Mouse (Mus musculus): ENCODE results near the gene Ifi207. TPM values are rescaled to one million over a fixed set of nuclear protein-coding genes. Genes with fewer than 3 reads are reported as not detected.
"Not testable (repeated sequence)": the region's sequence is repeated elsewhere in the genome, so short reads cannot be mapped to it uniquely, and the experiment has no call there.

Gene Ifi207
- 10 to 100 TPM in 1 of 2 experiments, 1 to 10 TPM in 1; 8.2 to 11.6 TPM for total RNA-seq (2021)
- long read RNA-seq, experiment 1, partial matches to known transcripts: 1 of 4 reads
- long read RNA-seq, experiment 1, other reads (novel, unspliced or antisense): 1 of 4 reads
- long read RNA-seq, experiment 2: 0 reads

- DNase-seq: peak; percentile 76 to 88
Observed at GRCm38 (mm10) chr1:173741656-173742055, at the start of gene Ifi207. Gene Ifi207, minus strand, starts transcription at chr1:173741747.

GRCm38 (mm10) chr1:173773457-173773856 lies 31.9 kb upstream of the Ifi207 start:
- DNase-seq: not testable (repeated sequence)

GRCm38 (mm10) chr1:173766848-173767617 lies 25.5 kb upstream of the Ifi207 start, which contains the start of gene Ifi204:
Gene Ifi204, minus strand, starts transcription at chr1:173766943.
- DNase-seq: peak; percentile 76 to 91

GRCm38 (mm10) chr1:173760032-173760431 lies 18.5 kb upstream of the Ifi207 start:
- not testable (repeated sequence) for DNase-seq

GRCm38 (mm10) chr1:173742262-173742661 lies 715 bp upstream of the Ifi207 start:
- peak in 1 of 2 experiments; percentile 53 for DNase-seq

- peak in 1 of 2 experiments; percentile 23 for DNase-seq
Observed at GRCm38 (mm10) chr1:173740537-173740936, 1.0 kb downstream of the Ifi207 start.

- DNase-seq: peak in 1 of 2 experiments; percentile 20
Observed at GRCm38 (mm10) chr1:173736986-173737385, 4.6 kb downstream of the Ifi207 start.

GRCm38 (mm10) chr1:173735015-173735414 lies 6.5 kb downstream of the Ifi207 start:
- DNase-seq: not testable (repeated sequence)

- no peak for DNase-seq
Observed at GRCm38 (mm10) chr1:173733219-173733618, 8.3 kb downstream of the Ifi207 start.

- no peak for DNase-seq
Observed at GRCm38 (mm10) chr1:173694270-173694669, 47.3 kb downstream of the Ifi207 start.

- DNase-seq: not testable (repeated sequence)
Observed at GRCm38 (mm10) chr1:173678605-173679004, 62.9 kb downstream of the Ifi207 start.

- DNase-seq: peak in 1 of 2 experiments; percentile 16
Observed at GRCm38 (mm10) chr1:173673458-173674097, 68.0 kb downstream of the Ifi207 start, which contains the start of gene Ifi208. Gene Ifi208, plus strand, starts transcription at chr1:173673675.

Other genes starting within 250 kb of the Ifi207 start
- gene Ifi214, start 205.8 kb downstream of the Ifi207 start, total RNA-seq (2021): under 1 TPM in 1 of 2 experiments, not detected in 1; 0.33 TPM
- gene Ifi213, start 142.5 kb downstream of the Ifi207 start, total RNA-seq (2021): under 1 TPM; 0.17 to 0.90 TPM
- gene Ifi209, start 110.8 kb downstream of the Ifi207 start, total RNA-seq (2021): 1 to 10 TPM in 1 of 2 experiments, under 1 TPM in 1; 0.55 to 2.1 TPM
- 1 to 10 TPM in 1 of 2 experiments, under 1 TPM in 1; 0.77 to 1.6 TPM for gene Ifi208, start 68.1 kb downstream of the Ifi207 start, total RNA-seq (2021)
- 1 to 10 TPM; 3.3 to 3.8 TPM for gene Ifi204, start 25.2 kb upstream of the Ifi207 start, total RNA-seq (2021)
- gene Ifi211, start 171.3 kb upstream of the Ifi207 start, total RNA-seq (2021): 1 to 10 TPM; 3.1 to 3.7 TPM
- gene Mndal, start 200.7 kb upstream of the Ifi207 start, total RNA-seq (2021): 10 to 100 TPM; 14.2 to 14.6 TPM
- gene Ifi203, start 200.9 kb upstream of the Ifi207 start, total RNA-seq (2021): 10 to 100 TPM; 12.8 to 13.3 TPM
- not detected for gene Ifi202b, start 241.0 kb upstream of the Ifi207 start, total RNA-seq (2021)